Mouse (Mus musculus) forebrain, embryonic 15.5 days (tissue): ENCODE results near the gene Naxd. TPM values are rescaled to one million over a fixed set of nuclear protein-coding genes. Genes with fewer than 3 reads are reported as not detected.

Source experiments
- ATAC-seq: fragments of 200-750 bp; cut with Nextera tagmentation; replicated peaks from 2 replicates; pipeline ENCODE4 v1.8.0; 2017; ENCODE audit warnings: mild to moderate bottlenecking, moderate TSS enrichment, moderate library complexity
- H3K27ac ChIP-seq: fragments of 300-500 bp; sonication (generic); replicated peaks from 2 replicates; pipeline ENCODE4 v1.5.1; 2015; ENCODE audit warnings: mild to moderate bottlenecking, inconsistent platforms
- H3K27me3 ChIP-seq: fragments of 300-500 bp; sonication (generic); 2 replicates; pipeline ENCODE4 v1.6.1; 2015; ENCODE audit warnings: inconsistent platforms
- H3K36me3 ChIP-seq: fragments of 300-500 bp; sonication (generic); 2 replicates; pipeline ENCODE4 v1.6.1; 2015; ENCODE audit warnings: mild to moderate bottlenecking, inconsistent platforms
- H3K4me1 ChIP-seq: fragments of 300-500 bp; sonication (generic); 2 replicates; pipeline ENCODE4 v1.6.1; 2015; ENCODE audit warnings: inconsistent platforms
- H3K4me2 ChIP-seq: fragments of 300-500 bp; sonication (generic); replicated peaks from 2 replicates; pipeline ENCODE4 v1.6.1; 2015; ENCODE audit warnings: mild to moderate bottlenecking, inconsistent platforms
- H3K4me3 ChIP-seq: fragments of 300-500 bp; sonication (generic); 2 replicates; pipeline ENCODE4 v1.5.1; 2015; ENCODE audit warnings: mild to moderate bottlenecking, inconsistent platforms
- H3K9ac ChIP-seq: fragments of 300-500 bp; sonication (generic); replicated peaks from 2 replicates; pipeline ENCODE4 v1.6.1; 2015; ENCODE audit warnings: mild to moderate bottlenecking, inconsistent platforms
- H3K9me3 ChIP-seq: fragments of 300-500 bp; sonication (generic); 2 replicates; pipeline ENCODE4 v1.6.1; 2016; ENCODE audit warnings: inconsistent platforms
- whole genome bisulfite sequencing: fragments of 180-500 bp; shearing (Covaris S2); methylation state at CpG from one replicate; pipeline ENCODE4 v1.1.7; 2015; ENCODE audit warnings: mixed read lengths; 5-methylcytosine and 5-hydroxymethylcytosine counted together
- polyA plus RNA-seq: library from polyadenylated mRNA; unstranded; fragments of >200 nt; fragmentation: Nextera tagmentation; extraction: Ambion mirVana; gene quantifications from 2 replicates; pipeline ENCODE4 v1.2.1, GENCODE M21; 2015

Naxd gene
- polyA plus RNA-seq, 1 experiment from 2014 or later = 166 TPM

GRCm38 (mm10) chr8:11523331-11523730, 26.0 kb downstream of the Naxd start:
- no peak overlapping the region for H3K27ac ChIP-seq
- no peaks in the 10 kb centered on the region for H3K27me3 ChIP-seq
- H3K4me1 ChIP-seq = no peaks in the 10 kb centered on the region
- H3K4me3 ChIP-seq = no peak overlapping the region
- H3K36me3 ChIP-seq = peaks cover 21% of the 10 kb centered on the region; the same call in 1 of the 2 replicates
- no peaks in the 10 kb centered on the region for H3K9me3 ChIP-seq
- no peak for ATAC-seq
- WGBS = 90% methylated on average over 3 of the region's 3 CpGs
- no peak overlapping the region for H3K9ac ChIP-seq
- no peak overlapping the region for H3K4me2 ChIP-seq

- Histone ChIP-seq H3K4me3 (no peak overlapping the region), H3K9ac (no peak overlapping the region), H3K4me2 (no peak overlapping the region), H3K36me3 (peaks cover 16% of the 10 kb centered on the region; the same call in 1 of the 2 replicates), H3K4me1 (peaks cover 5% of the 10 kb centered on the region), H3K9me3 (no peaks in the 10 kb centered on the region), H3K27ac (no peak overlapping the region), H3K27me3 (no peaks in the 10 kb centered on the region)
- 80% methylated on average over 18 of the region's 18 CpGs for WGBS
- ATAC-seq = no peak
Measured at GRCm38 (mm10) chr8:11530155-11530770, 33.0 kb downstream of the Naxd start.

DNA sequence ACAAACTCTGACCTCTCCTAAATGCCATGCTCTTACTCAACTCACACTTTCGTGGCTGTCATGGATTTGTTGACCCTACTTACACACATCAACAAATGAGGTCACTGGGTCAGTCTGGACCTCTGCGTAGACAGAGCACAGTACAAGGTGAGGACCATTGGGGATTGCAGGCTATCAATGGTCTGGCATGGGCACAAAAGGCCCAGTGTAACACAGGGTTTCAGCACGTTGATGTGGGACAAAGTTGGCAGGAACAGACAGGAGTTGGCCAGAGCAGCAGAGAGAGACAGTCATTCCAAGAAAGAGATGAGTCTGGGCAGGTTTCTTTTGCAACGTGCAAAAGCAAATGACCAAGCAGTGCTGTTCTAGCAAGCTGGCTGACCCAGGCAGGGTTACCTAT, 33.5 kb downstream of the Naxd start:
- Histone ChIP-seq H3K27me3 (no peaks in the 10 kb centered on the region), H3K9me3 (no peaks in the 10 kb centered on the region), H3K9ac (no peak overlapping the region), H3K36me3 (peaks cover 14% of the 10 kb centered on the region; the same call in 1 of the 2 replicates), H3K4me2 (no peak overlapping the region), H3K4me3 (no peak overlapping the region), H3K4me1 (peaks cover 5% of the 10 kb centered on the region), H3K27ac (no peak overlapping the region)
- 79% methylated on average over 4 of the region's 4 CpGs for WGBS
- ATAC-seq = no peak

- 11% methylated on average over 9 of the region's 9 CpGs for WGBS
- 0 out of 2 replicates have a peak, but pooled peaks have one; percentile 43 for ATAC-seq
- H3K27me3 ChIP-seq = no peaks in the 10 kb centered on the region
- no peak overlapping the region for H3K9ac ChIP-seq
- no peaks in the 10 kb centered on the region for H3K9me3 ChIP-seq
- peaks cover 5% of the 10 kb centered on the region for H3K4me1 ChIP-seq
- 0 out of 2 replicates have a peak, but pooled peaks cover 10% of the 10 kb centered on the region for H3K36me3 ChIP-seq
- no peak overlapping the region for H3K4me3 ChIP-seq
- H3K27ac ChIP-seq = no peak overlapping the region
- H3K4me2 ChIP-seq = no peak overlapping the region
Measured at GRCm38 (mm10) chr8:11534494-11534893, 37.2 kb downstream of the Naxd start.

- H3K27me3 ChIP-seq = no peaks in the 10 kb centered on the region
- 90% methylated on average over 4 of the region's 4 CpGs for WGBS
- H3K4me3 ChIP-seq = no peak overlapping the region
- no peak overlapping the region for H3K9ac ChIP-seq
- peaks cover 17% of the 10 kb centered on the region for H3K36me3 ChIP-seq
- H3K27ac ChIP-seq = no peak overlapping the region
- H3K4me2 ChIP-seq = no peak overlapping the region
- H3K4me1 ChIP-seq = peaks cover 5% of the 10 kb centered on the region
- ATAC-seq = no peak
- no peaks in the 10 kb centered on the region for H3K9me3 ChIP-seq
Measured at GRCm38 (mm10) chr8:11539049-11539448, 41.7 kb downstream of the Naxd start.

GRCm38 (mm10) chr8:11540182-11540581, 42.9 kb downstream of the Naxd start:
- no peak overlapping the region for H3K4me3 ChIP-seq
- H3K27ac ChIP-seq = no peak overlapping the region
- H3K4me2 ChIP-seq = no peak overlapping the region
- H3K27me3 ChIP-seq = no peaks in the 10 kb centered on the region
- H3K9ac ChIP-seq = no peak overlapping the region
- 94% methylated on average over 8 of the region's 8 CpGs for WGBS
- no peak for ATAC-seq
- H3K9me3 ChIP-seq = no peaks in the 10 kb centered on the region
- H3K36me3 ChIP-seq = peaks cover 17% of the 10 kb centered on the region
- no peaks in the 10 kb centered on the region for H3K4me1 ChIP-seq

DNA sequence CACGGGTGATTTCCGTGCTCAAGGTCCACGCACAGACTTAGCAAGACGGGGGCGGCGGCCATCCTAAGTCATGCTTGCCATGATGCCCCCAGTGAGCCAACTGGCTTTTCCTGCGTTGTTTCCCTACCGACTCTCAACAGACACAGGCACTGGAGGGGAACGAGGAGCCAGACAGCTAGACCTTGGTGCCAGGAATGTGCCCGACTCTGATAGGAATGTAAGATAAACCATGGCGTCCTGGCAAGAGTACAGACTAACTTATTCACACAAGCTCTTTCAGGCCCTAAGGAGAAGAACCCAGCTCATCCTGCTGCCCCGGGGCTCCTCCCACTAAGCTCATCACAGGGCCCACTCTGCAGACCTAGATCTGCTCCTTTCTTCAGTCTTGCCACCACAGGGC, 44.7 kb downstream of the Naxd start:
- peaks cover 18% of the 10 kb centered on the region for H3K36me3 ChIP-seq
- H3K4me3 ChIP-seq = no peak overlapping the region
- H3K27me3 ChIP-seq = no peaks in the 10 kb centered on the region
- H3K4me1 ChIP-seq = no peaks in the 10 kb centered on the region
- WGBS = 94% methylated on average over 12 of the region's 12 CpGs
- H3K27ac ChIP-seq = no peak overlapping the region
- H3K9ac ChIP-seq = no peak overlapping the region
- H3K4me2 ChIP-seq = no peak overlapping the region
- H3K9me3 ChIP-seq = no peaks in the 10 kb centered on the region
- no peak for ATAC-seq

DNA sequence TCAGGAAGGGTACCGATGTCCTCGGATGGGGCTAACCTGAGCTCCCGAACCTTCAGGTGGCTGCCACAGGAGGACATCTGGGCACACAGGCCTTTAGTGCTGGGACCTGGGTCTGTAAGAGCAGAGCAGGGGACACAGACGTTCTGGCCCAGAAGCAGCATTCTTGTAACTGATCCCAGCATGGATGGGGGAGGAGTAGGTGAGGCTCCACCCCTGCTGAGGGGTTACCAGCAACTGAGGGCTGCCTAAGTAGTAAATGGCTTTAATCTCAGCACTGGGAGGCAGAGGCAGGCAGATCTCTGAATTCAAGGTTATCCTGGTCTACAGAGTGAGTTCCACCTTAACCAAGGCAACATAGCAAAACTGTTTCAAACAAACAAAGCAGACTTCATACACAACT, 45.6 kb downstream of the Naxd start:
- Histone ChIP-seq H3K27me3 (no peaks in the 10 kb centered on the region), H3K4me2 (no peak overlapping the region), H3K27ac (no peak overlapping the region), H3K4me3 (no peak overlapping the region), H3K9ac (no peak overlapping the region), H3K4me1 (no peaks in the 10 kb centered on the region), H3K9me3 (no peaks in the 10 kb centered on the region), H3K36me3 (peaks cover 17% of the 10 kb centered on the region)
- no peak for ATAC-seq
- WGBS = 87% methylated on average over 4 of the region's 4 CpGs

DNA sequence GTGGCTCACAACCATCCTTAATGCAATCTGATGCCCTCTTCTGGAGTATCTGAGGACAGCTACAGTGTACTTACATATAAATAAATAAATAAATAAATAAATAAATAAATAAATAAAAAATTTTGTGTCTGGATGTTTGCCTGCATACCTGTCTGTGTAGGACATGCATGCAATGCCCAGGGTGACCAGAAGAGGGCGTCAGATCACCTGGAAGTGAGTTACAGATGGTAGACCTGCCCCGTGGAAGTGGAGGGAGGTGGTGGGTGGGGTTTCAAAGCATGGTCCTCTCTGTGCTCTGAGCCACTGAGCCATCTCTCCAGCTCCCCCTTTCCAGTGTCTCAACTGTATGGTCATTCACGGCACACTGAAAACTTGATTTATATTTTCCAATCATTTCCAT, 47.1 kb downstream of the Naxd start:
- H3K36me3 ChIP-seq = peaks cover 17% of the 10 kb centered on the region
- no peak overlapping the region for H3K9ac ChIP-seq
- ATAC-seq = no peak
- H3K9me3 ChIP-seq = no peaks in the 10 kb centered on the region
- WGBS = 40% methylated on average over 3 of the region's 3 CpGs
- no peak overlapping the region for H3K4me2 ChIP-seq
- no peak overlapping the region for H3K4me3 ChIP-seq
- no peak overlapping the region for H3K27ac ChIP-seq
- H3K4me1 ChIP-seq = 0 out of 2 replicates have a peak, but pooled peaks cover under 1% of the 10 kb centered on the region
- H3K27me3 ChIP-seq = no peaks in the 10 kb centered on the region

GRCm38 (mm10) chr8:11547063-11547462, 49.8 kb downstream of the Naxd start:
- Histone ChIP-seq H3K9ac (no peak overlapping the region), H3K27me3 (no peaks in the 10 kb centered on the region), H3K9me3 (no peaks in the 10 kb centered on the region), H3K4me1 (peaks cover 13% of the 10 kb centered on the region), H3K4me3 (no peak overlapping the region), H3K27ac (no peak overlapping the region), H3K36me3 (0 out of 2 replicates have a peak, but pooled peaks cover 2% of the 10 kb centered on the region), H3K4me2 (no peak overlapping the region)
- ATAC-seq = no peak
- WGBS = 62% methylated on average over 6 of the region's 6 CpGs

DNA sequence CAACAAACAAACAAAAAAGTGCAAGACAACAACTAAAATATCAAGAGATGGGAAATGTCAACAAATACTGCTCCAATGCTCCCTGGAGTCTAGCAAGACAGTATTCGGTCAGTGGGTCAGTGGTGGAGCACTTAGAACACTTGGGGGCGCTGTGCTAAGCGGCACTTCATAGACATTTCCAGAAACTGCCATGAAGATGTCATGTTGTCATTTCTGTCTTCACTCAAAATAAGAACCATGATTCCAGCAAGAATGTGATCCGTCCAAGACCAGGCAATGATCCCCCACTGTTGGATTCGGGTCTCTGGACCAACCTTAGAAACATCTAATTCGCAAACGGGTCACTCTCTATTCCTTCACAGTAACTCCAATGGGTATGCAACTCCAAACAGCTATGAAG, 52.4 kb downstream of the Naxd start:
- Histone ChIP-seq H3K36me3 (0 out of 2 replicates have a peak, but pooled peaks cover 2% of the 10 kb centered on the region), H3K9ac (peak overlapping the region; percentile 91), H3K27ac (peak overlapping the region; percentile 94), H3K4me2 (peak overlapping the region; percentile 86), H3K27me3 (no peaks in the 10 kb centered on the region), H3K9me3 (no peaks in the 10 kb centered on the region), H3K4me3 (peak overlapping the region; percentile 88), H3K4me1 (peaks cover 24% of the 10 kb centered on the region)
- no peak for ATAC-seq
- WGBS = 25% methylated on average over 7 of the region's 7 CpGs

DNA sequence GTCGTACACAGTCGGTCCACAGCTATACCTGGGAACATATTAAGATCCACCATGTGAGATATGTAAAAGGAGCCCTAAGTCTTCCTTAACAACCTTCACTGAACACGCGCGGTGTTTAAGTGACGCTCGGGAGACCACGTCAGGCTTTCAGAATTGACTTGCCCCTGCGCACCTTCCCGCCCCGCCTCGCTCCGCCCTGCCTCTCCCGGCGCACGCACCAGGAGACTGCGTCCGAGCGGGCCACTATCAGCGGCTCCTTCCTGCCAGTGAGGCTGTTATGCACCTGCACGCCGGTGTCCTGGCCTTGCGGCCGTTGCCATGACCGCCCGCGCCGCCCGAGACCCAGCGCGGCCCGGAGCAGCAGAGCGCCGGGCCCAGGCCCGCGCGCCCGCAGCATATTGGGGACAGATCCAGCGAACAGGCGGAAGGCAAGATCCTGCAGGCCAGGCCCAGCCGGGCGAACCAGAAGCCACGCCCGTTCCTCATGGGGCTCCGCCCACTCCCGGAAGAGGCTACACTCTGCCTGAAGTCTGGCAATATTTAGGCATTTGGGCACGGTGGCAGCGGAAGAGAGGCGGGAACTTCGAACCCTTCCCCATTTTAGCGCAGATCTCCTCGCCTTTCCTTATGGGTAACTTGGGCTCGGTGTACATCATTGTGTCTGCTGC, 53.1 kb downstream of the Naxd start, which contains the start of gene Cars2:
Cars2 (minus strand) TSS at position 503 of the 668 bp plus-strand sequence.
- H3K36me3 ChIP-seq = 0 out of 2 replicates have a peak, but pooled peaks cover 2% of the 10 kb centered on the region
- H3K9me3 ChIP-seq = no peaks in the 10 kb centered on the region
- no peaks in the 10 kb centered on the region for H3K27me3 ChIP-seq
- peak within 1 kb of the TSS; percentile 91 for H3K9ac ChIP-seq
- peak within 1 kb of the TSS; percentile 88 for H3K4me3 ChIP-seq
- ATAC-seq = peak; percentile 71
- H3K27ac ChIP-seq = peak within 1 kb of the TSS; percentile 94
- peaks cover 24% of the 10 kb centered on the region for H3K4me1 ChIP-seq
- WGBS = under 1% methylated on average over 53 of the region's 53 CpGs
- H3K4me2 ChIP-seq = peak within 1 kb of the TSS; percentile 86
